Mouse (Mus musculus): Measurements from ENCODE around the gene Phlpp2. TPM values are rescaled to one million over a fixed set of nuclear protein-coding genes. Genes with fewer than 3 reads are reported as not detected.

Phlpp2 gene
- total RNA-seq, 2 experiments from 2014 or later, result 33.7 to 35.1 TPM

Other genes with a start within 250 kb of the Phlpp2 start
- gene Ist1, start 175.3 kb upstream of the Phlpp2 start, total RNA-seq (2021), result 10 to 100 TPM; 72.4 to 77.4 TPM
- gene Zfp821, start 163.0 kb upstream of the Phlpp2 start, total RNA-seq (2021), result 10 to 100 TPM; 47.0 to 48.4 TPM
- 10 to 100 TPM; 36.9 to 38.5 TPM for gene Atxn1l, start 130.8 kb upstream of the Phlpp2 start, total RNA-seq (2021)
- gene Ap1g1, start 90.0 kb upstream of the Phlpp2 start, total RNA-seq (2021), result 10 to 100 TPM; 87.0 to 96.8 TPM
- not detected for gene Marveld3, start 93.7 kb downstream of the Phlpp2 start, total RNA-seq (2021)
- not detected for gene Tat, start 121.9 kb downstream of the Phlpp2 start, total RNA-seq (2021)
- under 1 TPM in 1 of 2 experiments, not detected in 1; 0.30 TPM for gene Chst4, start 171.2 kb downstream of the Phlpp2 start, total RNA-seq (2021)
- 10 to 100 TPM; 39.9 TPM for gene Zfp612, start 211.2 kb downstream of the Phlpp2 start, total RNA-seq (2021)
- not detected for gene Gm21964, start 232.7 kb downstream of the Phlpp2 start, total RNA-seq (2021)
- gene Gm17720, start 234.2 kb downstream of the Phlpp2 start, total RNA-seq (2021), result not detected

Data from left cerebral cortex, postnatal 25 days (tissue).